Mouse (Mus musculus) ES-Bruce4 (cell line): ENCODE measurements around the gene Glis1.

Experiments
- CTCF ChIP-seq: IDR thresholded peaks from one replicate; pipeline ENCODE4 v1.8.1; 2011; ENCODE audit warnings: low read depth, low read length
- EP300 ChIP-seq: IDR thresholded peaks from 2 replicates; pipeline ENCODE4 v1.6.1; 2011; ENCODE audit warnings: low read depth, low read length; ENCODE audit not compliant: insufficient read depth
- POLR2A ChIP-seq: IDR thresholded peaks from one replicate; pipeline ENCODE4 v1.8.1; 2011; ENCODE audit warnings: low read length; ENCODE audit not compliant: insufficient read depth

DNA sequence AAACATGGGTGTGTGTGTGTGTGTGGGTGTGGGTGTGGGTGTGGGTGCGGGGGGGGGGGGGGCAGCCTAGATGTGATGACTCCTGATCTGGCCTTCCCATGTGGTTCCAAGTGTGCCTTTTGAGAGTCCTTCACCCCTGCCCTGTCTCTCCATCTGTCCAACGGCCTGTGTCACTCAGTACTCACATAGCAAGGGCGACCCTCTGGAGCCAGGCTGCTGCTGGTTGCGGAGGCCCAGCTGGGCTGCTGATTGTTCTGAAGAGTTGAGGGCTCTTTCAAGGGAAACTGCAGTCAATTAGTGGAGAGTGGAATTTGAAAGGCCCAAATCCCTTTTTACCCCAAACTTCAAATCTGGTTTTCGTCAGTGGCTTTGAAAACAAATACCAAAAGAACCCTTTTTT is 86.4 kb downstream of the Glis1 start:
- TF ChIP-seq CTCF (no peak), POLR2A (no peak), EP300 (no peak)
